Mouse (Mus musculus): ENCODE results near the gene Lamtor4. TPM values are rescaled to one million over a fixed set of nuclear protein-coding genes. Genes with fewer than 3 reads are reported as not detected.

Gene Lamtor4
- polyA plus RNA-seq, 1 experiment from 2014 or later = 101 TPM

- H3K27me3 ChIP-seq (replicated peaks; ENCODE audit: control insufficient read depth, insufficient read depth, low read length) = no peaks in the 10 kb centered on the region
- H3K4me1 ChIP-seq (ENCODE audit: control insufficient read depth, insufficient read depth, low read length) = peaks cover 10% of the 10 kb centered on the region
- H3K4me3 ChIP-seq (ENCODE audit: low read length) = peak overlapping the region; percentile 59
- no peak overlapping the region for H3K9ac ChIP-seq (ENCODE audit: low read depth, low read length)
- H3K27ac ChIP-seq (ENCODE audit: low read length) = no peak overlapping the region
- peak overlapping the region; percentile 69 for H3K4me2 ChIP-seq (ENCODE audit: low read depth, low read length)
- peaks cover 9% of the 10 kb centered on the region for H3K9me3 ChIP-seq (ENCODE audit: control insufficient read depth, low read length)
- ATAC-seq = no peak
- 22% methylated on average over 26 of the region's 26 CpGs for WGBS
- no peaks in the 10 kb centered on the region for H3K36me3 ChIP-seq (ENCODE audit: control insufficient read depth, insufficient read depth, low read length)
Measured at GRCm38 (mm10) chr5:138280425-138280768, 25.1 kb downstream of the Lamtor4 start.

- 90% methylated on average over 15 of the region's 15 CpGs for WGBS
- no peak overlapping the region for H3K4me3 ChIP-seq (ENCODE audit: low read length)
- peaks cover 9% of the 10 kb centered on the region for H3K9me3 ChIP-seq (ENCODE audit: control insufficient read depth, low read length)
- no peak overlapping the region for H3K9ac ChIP-seq (ENCODE audit: low read depth, low read length)
- H3K4me1 ChIP-seq (ENCODE audit: control insufficient read depth, insufficient read depth, low read length) = peaks cover 6% of the 10 kb centered on the region
- H3K27ac ChIP-seq (ENCODE audit: low read length) = no peak overlapping the region
- no peak overlapping the region for H3K4me2 ChIP-seq (ENCODE audit: low read depth, low read length)
- no peaks in the 10 kb centered on the region for H3K27me3 ChIP-seq (replicated peaks; ENCODE audit: control insufficient read depth, insufficient read depth, low read length)
- no peaks in the 10 kb centered on the region for H3K36me3 ChIP-seq (ENCODE audit: control insufficient read depth, insufficient read depth, low read length)
- no peak for ATAC-seq
Measured at GRCm38 (mm10) chr5:138280829-138281228, 25.5 kb downstream of the Lamtor4 start.

GRCm38 (mm10) chr5:138281798-138282197 is 26.5 kb downstream of the Lamtor4 start:
- H3K9me3 ChIP-seq (ENCODE audit: control insufficient read depth, low read length) = peaks cover 9% of the 10 kb centered on the region
- H3K4me1 ChIP-seq (ENCODE audit: control insufficient read depth, insufficient read depth, low read length) = 0 out of 2 replicates have a peak, but pooled peaks cover 3% of the 10 kb centered on the region
- 77% methylated on average over 2 of the region's 2 CpGs for WGBS
- no peaks in the 10 kb centered on the region for H3K36me3 ChIP-seq (ENCODE audit: control insufficient read depth, insufficient read depth, low read length)
- H3K4me3 ChIP-seq (ENCODE audit: low read length) = no peak overlapping the region
- no peak overlapping the region for H3K4me2 ChIP-seq (ENCODE audit: low read depth, low read length)
- H3K9ac ChIP-seq (ENCODE audit: low read depth, low read length) = no peak overlapping the region
- ATAC-seq = no peak
- H3K27me3 ChIP-seq (replicated peaks; ENCODE audit: control insufficient read depth, insufficient read depth, low read length) = no peaks in the 10 kb centered on the region
- no peak overlapping the region for H3K27ac ChIP-seq (ENCODE audit: low read length)

- H3K27ac ChIP-seq (ENCODE audit: low read length) = no peak overlapping the region
- H3K27me3 ChIP-seq (replicated peaks; ENCODE audit: control insufficient read depth, insufficient read depth, low read length) = no peaks in the 10 kb centered on the region
- 0 out of 2 replicates have a peak, but pooled peaks cover 3% of the 10 kb centered on the region for H3K4me1 ChIP-seq (ENCODE audit: control insufficient read depth, insufficient read depth, low read length)
- H3K9me3 ChIP-seq (ENCODE audit: control insufficient read depth, low read length) = peaks cover 9% of the 10 kb centered on the region
- 76% methylated on average over 1 of the region's 1 CpGs for WGBS
- no peak overlapping the region for H3K9ac ChIP-seq (ENCODE audit: low read depth, low read length)
- no peak overlapping the region for H3K4me3 ChIP-seq (ENCODE audit: low read length)
- no peak for ATAC-seq
- no peak overlapping the region for H3K4me2 ChIP-seq (ENCODE audit: low read depth, low read length)
- H3K36me3 ChIP-seq (ENCODE audit: control insufficient read depth, insufficient read depth, low read length) = no peaks in the 10 kb centered on the region
Measured at GRCm38 (mm10) chr5:138283540-138283939, 28.3 kb downstream of the Lamtor4 start.

GRCm38 (mm10) chr5:138287861-138288260 is 32.6 kb downstream of the Lamtor4 start:
- 72% methylated on average over 3 of the region's 3 CpGs for WGBS
- Histone ChIP-seq H3K4me2 (ENCODE audit: low read depth, low read length) (no peak overlapping the region), H3K27ac (ENCODE audit: low read length) (no peak overlapping the region), H3K9me3 (ENCODE audit: control insufficient read depth, low read length) (no peaks in the 10 kb centered on the region), H3K27me3 (replicated peaks; ENCODE audit: control insufficient read depth, insufficient read depth, low read length) (no peaks in the 10 kb centered on the region), H3K36me3 (ENCODE audit: control insufficient read depth, insufficient read depth, low read length) (no peaks in the 10 kb centered on the region), H3K4me1 (ENCODE audit: control insufficient read depth, insufficient read depth, low read length) (no peaks in the 10 kb centered on the region), H3K4me3 (ENCODE audit: low read length) (no peak overlapping the region), H3K9ac (ENCODE audit: low read depth, low read length) (no peak overlapping the region)
- ATAC-seq = no peak

GRCm38 (mm10) chr5:138291638-138292037 is 36.4 kb downstream of the Lamtor4 start:
- peak; percentile 50; the same call in 1 of the 2 replicates for ATAC-seq
- Histone ChIP-seq H3K9ac (ENCODE audit: low read depth, low read length) (no peak overlapping the region), H3K4me2 (ENCODE audit: low read depth, low read length) (no peak overlapping the region), H3K4me1 (ENCODE audit: control insufficient read depth, insufficient read depth, low read length) (no peaks in the 10 kb centered on the region), H3K36me3 (ENCODE audit: control insufficient read depth, insufficient read depth, low read length) (no peaks in the 10 kb centered on the region), H3K27ac (ENCODE audit: low read length) (no peak overlapping the region), H3K9me3 (ENCODE audit: control insufficient read depth, low read length) (no peaks in the 10 kb centered on the region), H3K4me3 (ENCODE audit: low read length) (no peak overlapping the region), H3K27me3 (replicated peaks; ENCODE audit: control insufficient read depth, insufficient read depth, low read length) (no peaks in the 10 kb centered on the region)
- WGBS = 66% methylated on average over 1 of the region's 1 CpGs

GRCm38 (mm10) chr5:138294158-138294557 is 38.9 kb downstream of the Lamtor4 start:
- no peaks in the 10 kb centered on the region for H3K9me3 ChIP-seq (ENCODE audit: control insufficient read depth, low read length)
- no peak overlapping the region for H3K27ac ChIP-seq (ENCODE audit: low read length)
- H3K4me1 ChIP-seq (ENCODE audit: control insufficient read depth, insufficient read depth, low read length) = no peaks in the 10 kb centered on the region
- H3K4me3 ChIP-seq (ENCODE audit: low read length) = no peak overlapping the region
- no peaks in the 10 kb centered on the region for H3K36me3 ChIP-seq (ENCODE audit: control insufficient read depth, insufficient read depth, low read length)
- H3K9ac ChIP-seq (ENCODE audit: low read depth, low read length) = no peak overlapping the region
- ATAC-seq = no peak
- no peaks in the 10 kb centered on the region for H3K27me3 ChIP-seq (replicated peaks; ENCODE audit: control insufficient read depth, insufficient read depth, low read length)
- H3K4me2 ChIP-seq (ENCODE audit: low read depth, low read length) = no peak overlapping the region

- H3K4me3 ChIP-seq (ENCODE audit: low read length) = no peak overlapping the region
- peak; percentile 82 for ATAC-seq
- 83% methylated on average over 2 of the region's 2 CpGs for WGBS
- H3K9me3 ChIP-seq (ENCODE audit: control insufficient read depth, low read length) = no peaks in the 10 kb centered on the region
- H3K4me2 ChIP-seq (ENCODE audit: low read depth, low read length) = no peak overlapping the region
- H3K36me3 ChIP-seq (ENCODE audit: control insufficient read depth, insufficient read depth, low read length) = no peaks in the 10 kb centered on the region
- no peaks in the 10 kb centered on the region for H3K27me3 ChIP-seq (replicated peaks; ENCODE audit: control insufficient read depth, insufficient read depth, low read length)
- no peak overlapping the region for H3K9ac ChIP-seq (ENCODE audit: low read depth, low read length)
- no peaks in the 10 kb centered on the region for H3K4me1 ChIP-seq (ENCODE audit: control insufficient read depth, insufficient read depth, low read length)
- H3K27ac ChIP-seq (ENCODE audit: low read length) = no peak overlapping the region
Measured at GRCm38 (mm10) chr5:138299613-138300012, 44.3 kb downstream of the Lamtor4 start.

Other genes starting within 250 kb of the Lamtor4 start
- not detected in 2 replicates for gene Smok3a, start 234.2 kb upstream of the Lamtor4 start, polyA plus RNA-seq (2015; fragmentation: Nextera tagmentation; extraction: Ambion mirVana)
- gene Smok3b, start 234.1 kb upstream of the Lamtor4 start, polyA plus RNA-seq (2015; fragmentation: Nextera tagmentation; extraction: Ambion mirVana) = not detected in 2 replicates
- gene Smok3c, start 202.3 kb upstream of the Lamtor4 start, polyA plus RNA-seq (2015; fragmentation: Nextera tagmentation; extraction: Ambion mirVana) = not detected in 2 replicates
- gene Zkscan1, start 170.4 kb upstream of the Lamtor4 start, polyA plus RNA-seq (2015; fragmentation: Nextera tagmentation; extraction: Ambion mirVana) = 11.1 and 12.3 TPM in 2 replicates
- gene Zscan21, start 138.6 kb upstream of the Lamtor4 start, polyA plus RNA-seq (2015; fragmentation: Nextera tagmentation; extraction: Ambion mirVana) = 40.8 and 44.2 TPM in 2 replicates
- 11.7 and 11.8 TPM in 2 replicates for gene Zfp113, start 99.7 kb upstream of the Lamtor4 start, polyA plus RNA-seq (2015; fragmentation: Nextera tagmentation; extraction: Ambion mirVana)
- gene Cops6, start 94.4 kb upstream of the Lamtor4 start, polyA plus RNA-seq (2015; fragmentation: Nextera tagmentation; extraction: Ambion mirVana) = 282 and 303 TPM in 2 replicates
- 16.7 and 17.1 TPM in 2 replicates for gene Ap4m1, start 83.5 kb upstream of the Lamtor4 start, polyA plus RNA-seq (2015; fragmentation: Nextera tagmentation; extraction: Ambion mirVana)
- gene Mcm7, start 83.1 kb upstream of the Lamtor4 start, polyA plus RNA-seq (2015; fragmentation: Nextera tagmentation; extraction: Ambion mirVana) = 128 and 147 TPM in 2 replicates
- 64.5 and 69.2 TPM in 2 replicates for gene Taf6, start 68.0 kb upstream of the Lamtor4 start, polyA plus RNA-seq (2015; fragmentation: Nextera tagmentation; extraction: Ambion mirVana)
- gene Cnpy4, start 68.0 kb upstream of the Lamtor4 start, polyA plus RNA-seq (2015; fragmentation: Nextera tagmentation; extraction: Ambion mirVana) = 29.9 and 33.7 TPM in 2 replicates
- 5.7 and 7.0 TPM in 2 replicates for gene Mblac1, start 61.2 kb upstream of the Lamtor4 start, polyA plus RNA-seq (2015; fragmentation: Nextera tagmentation; extraction: Ambion mirVana)
- gene Nxpe5, start 29.6 kb upstream of the Lamtor4 start, polyA plus RNA-seq (2015; fragmentation: Nextera tagmentation; extraction: Ambion mirVana) = not detected in 2 replicates
- gene BC037034, start 8.6 kb downstream of the Lamtor4 start, polyA plus RNA-seq (2015; fragmentation: Nextera tagmentation; extraction: Ambion mirVana) = 3.7 and 3.9 TPM in 2 replicates
- gene Gal3st4, start 17.4 kb downstream of the Lamtor4 start, polyA plus RNA-seq (2015; fragmentation: Nextera tagmentation; extraction: Ambion mirVana) = 0.80 and 0.92 TPM in 2 replicates
- 0.06 TPM in 2 replicates for gene Gm43720, start 24.5 kb downstream of the Lamtor4 start, polyA plus RNA-seq (2015; fragmentation: Nextera tagmentation; extraction: Ambion mirVana)
- gene Gpc2, start 24.5 kb downstream of the Lamtor4 start, polyA plus RNA-seq (2015; fragmentation: Nextera tagmentation; extraction: Ambion mirVana) = 11.2 and 13.1 TPM in 2 replicates
- gene Stag3, start 24.8 kb downstream of the Lamtor4 start, polyA plus RNA-seq (2015; fragmentation: Nextera tagmentation; extraction: Ambion mirVana) = 2.0 and 3.2 TPM in 2 replicates
- 0.44 and 0.47 TPM in 2 replicates for gene Pvrig, start 86.5 kb downstream of the Lamtor4 start, polyA plus RNA-seq (2015; fragmentation: Nextera tagmentation; extraction: Ambion mirVana)
- 22.0 and 24.0 TPM in 2 replicates for gene Zfp157, start 186.0 kb downstream of the Lamtor4 start, polyA plus RNA-seq (2015; fragmentation: Nextera tagmentation; extraction: Ambion mirVana)

Data from intestine, embryonic 16.5 days (tissue).